Mouse (Mus musculus): ENCODE results near the gene Anp32e. TPM values are rescaled to one million over a fixed set of nuclear protein-coding genes. Genes with fewer than 3 reads are reported as not detected.
"Not testable (repeated sequence)": the region's sequence is repeated elsewhere in the genome, so short reads cannot be mapped to it uniquely, and the experiment has no call there.

Anp32e gene
- total RNA-seq, 4 experiments from 2014 or later = 76.7 to 95.7 (median 82.9) TPM

DNA sequence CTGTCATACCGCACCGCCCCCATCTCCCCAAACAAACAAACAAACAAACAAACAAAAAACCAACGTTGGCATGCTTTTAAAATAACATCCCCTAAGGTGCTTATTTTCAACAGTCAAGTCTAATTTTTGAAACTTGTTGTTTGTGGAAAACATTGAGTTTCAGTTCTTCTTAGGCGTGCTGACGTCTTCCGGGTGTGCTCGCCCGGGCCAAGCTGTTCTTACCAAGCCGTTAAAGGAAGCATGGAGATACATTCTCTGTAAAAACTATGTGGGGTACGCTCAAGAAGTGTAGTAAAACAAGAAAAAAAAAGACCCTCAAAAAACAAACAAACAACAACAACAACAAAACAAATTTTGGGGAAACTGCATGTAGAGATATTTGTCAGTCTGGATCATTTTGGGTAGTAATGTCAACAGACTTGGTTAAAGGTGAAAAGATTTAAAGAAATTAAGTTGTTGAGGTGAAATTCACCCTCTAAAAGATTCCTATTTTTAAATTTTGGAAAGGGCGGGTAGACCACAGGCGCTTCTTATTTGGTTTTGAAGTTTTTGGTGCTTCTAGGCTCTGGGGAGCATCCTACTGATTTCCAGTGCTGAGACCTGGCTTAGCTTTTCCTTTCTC lies 43.3 kb downstream of the Anp32e start:
- no peak for DNase-seq (ENCODE audit: low spot score)

DNA sequence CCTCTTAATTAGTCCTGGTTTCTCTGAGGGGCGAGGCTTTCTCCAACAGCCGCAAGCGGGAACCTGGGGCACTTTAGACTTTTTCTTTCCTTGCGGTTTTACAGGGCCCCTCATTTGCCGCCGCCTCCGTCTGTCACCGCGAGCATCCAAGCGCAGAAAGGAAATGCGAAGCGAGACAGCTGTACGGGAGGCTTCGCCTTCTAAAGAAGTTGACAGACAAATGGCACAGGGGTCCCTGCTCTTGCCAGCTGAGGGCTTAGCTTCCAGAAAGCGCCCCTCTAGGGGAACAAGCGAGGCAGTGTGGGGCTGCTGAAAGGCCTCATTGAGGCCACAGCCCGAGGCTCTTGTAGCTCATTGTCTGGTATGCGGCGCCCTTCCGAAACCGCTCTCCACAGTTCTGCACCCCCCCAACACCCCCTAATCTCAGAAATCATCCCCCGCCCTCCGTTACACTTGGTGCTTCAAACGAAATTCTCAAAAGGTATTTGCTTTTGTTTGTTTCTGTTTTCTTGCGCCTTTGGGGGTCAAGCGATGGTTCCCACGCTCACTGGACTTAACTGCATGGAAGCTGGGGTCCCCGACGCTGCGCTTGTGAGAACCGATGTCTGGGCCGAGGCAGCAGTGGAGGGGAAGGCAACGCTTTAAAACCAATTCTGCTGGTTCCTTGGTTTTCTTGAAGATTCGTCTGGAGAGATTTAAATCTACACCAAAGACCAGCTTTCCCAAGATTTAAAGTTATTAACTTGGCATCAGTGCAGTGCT lies 44.0 kb downstream of the Anp32e start:
- no peak for DNase-seq (ENCODE audit: low spot score)

DNA sequence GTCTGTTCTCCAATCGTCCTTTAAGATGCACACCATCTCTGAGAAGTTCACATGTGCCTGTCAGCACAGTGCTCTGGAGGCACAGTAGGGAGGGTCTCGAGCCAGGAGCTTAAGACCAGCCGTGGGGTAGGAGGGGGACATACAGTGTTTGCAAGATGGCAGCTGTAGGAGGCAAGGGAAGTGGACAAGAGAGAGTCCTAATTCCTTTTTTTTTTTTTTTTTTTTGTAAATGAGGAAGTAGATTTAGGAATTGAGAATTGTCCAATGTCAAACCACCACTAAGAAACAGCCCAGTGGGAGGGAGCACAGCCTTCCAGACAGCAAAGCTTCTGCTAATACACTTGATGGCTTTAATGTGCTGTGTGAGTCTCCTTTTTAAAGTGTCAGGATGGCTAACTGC lies 48.0 kb downstream of the Anp32e start:
- no peak for DNase-seq (ENCODE audit: low spot score)

DNA sequence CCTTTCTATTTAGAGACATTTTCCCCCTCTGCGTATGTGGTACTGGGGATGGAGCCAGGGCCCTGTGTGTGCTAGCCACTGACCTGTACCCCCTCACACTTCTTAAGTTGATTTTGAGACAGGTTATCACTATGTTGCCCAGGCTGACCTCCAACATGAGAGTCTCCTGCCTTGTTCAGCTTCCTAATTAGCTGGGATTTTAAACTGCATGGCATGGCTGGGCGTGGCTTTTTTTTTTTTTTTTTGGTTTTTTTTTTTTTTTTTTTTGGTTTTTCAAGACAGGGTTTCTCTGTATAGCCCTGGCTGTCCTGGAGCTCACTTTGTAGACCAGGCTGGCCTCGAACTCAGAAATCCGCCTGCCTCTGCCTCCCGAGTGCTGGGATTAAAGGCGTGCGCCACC lies 48.5 kb downstream of the Anp32e start:
- DNase-seq (ENCODE audit: low spot score) = not testable (repeated sequence)

DNA sequence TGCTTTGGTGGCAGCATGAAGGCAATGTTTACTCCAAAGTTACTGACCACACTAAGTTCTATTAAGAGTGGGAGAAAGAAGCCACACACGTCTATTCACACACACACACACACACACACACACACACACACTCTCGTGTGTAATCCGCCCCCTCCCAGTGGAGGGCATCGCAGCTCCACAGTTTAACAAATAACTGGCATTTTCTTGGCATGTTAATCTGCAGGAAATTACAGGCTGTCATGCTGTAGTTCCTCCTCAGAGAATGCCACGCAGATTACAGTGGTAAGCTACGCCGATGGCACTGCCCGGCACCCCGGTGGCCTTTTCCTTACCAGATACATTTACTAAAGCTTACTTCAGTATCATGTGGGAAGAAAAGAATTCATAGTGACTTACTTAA lies 49.2 kb downstream of the Anp32e start:
- DNase-seq (ENCODE audit: low spot score) = no peak

DNA sequence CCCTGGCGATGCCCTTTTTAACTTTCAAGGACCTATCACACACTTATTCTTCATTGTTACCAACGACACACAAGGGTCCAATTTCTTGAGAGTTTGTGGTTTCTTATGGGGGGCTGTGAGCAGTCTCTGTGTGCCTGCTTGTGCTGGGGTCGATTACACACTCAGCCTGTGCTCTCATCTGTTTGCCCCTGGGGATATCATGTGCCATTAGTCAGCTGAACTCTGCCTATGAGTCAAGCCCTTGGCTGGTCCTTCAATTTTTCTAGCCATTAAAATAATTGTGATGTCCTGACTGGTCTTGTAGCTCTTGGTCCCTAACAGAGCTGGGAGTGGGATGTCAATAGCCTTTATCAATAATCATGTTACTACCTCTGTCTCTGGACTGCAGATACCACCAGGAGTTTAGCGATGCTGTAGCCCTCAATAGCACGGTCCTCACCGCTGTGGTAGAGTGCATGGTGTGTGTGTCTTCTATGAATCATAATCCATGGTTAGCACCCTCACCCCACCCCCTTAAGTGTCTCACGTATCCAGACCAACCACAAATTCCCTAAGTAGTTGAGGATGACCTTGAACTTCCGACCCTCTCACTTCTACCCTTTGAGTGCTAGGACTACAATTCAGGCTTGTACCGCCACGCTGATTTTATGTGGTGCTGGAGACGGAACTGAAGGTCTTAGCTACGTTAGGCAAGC lies 51.4 kb downstream of the Anp32e start:
- no peak for DNase-seq (ENCODE audit: low spot score)

DNA sequence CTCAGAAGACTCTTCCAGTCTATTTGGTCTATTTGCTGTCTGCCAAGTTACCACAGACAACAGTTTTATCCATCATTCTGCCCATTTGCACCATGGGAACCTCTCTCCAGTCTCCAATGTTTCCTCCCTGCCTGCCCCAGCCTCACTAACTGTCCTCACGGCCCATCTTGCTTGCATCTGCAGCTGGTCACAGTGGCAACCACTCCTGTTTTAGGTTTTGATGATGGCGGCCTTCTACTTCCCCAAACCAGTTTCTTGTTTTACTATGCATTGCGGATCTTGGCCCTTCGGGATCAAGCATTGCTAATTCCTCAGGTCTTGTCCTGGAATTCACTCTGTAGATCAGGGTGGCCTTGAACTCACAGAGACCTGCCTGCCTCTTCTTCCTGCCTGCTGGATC lies 53.1 kb downstream of the Anp32e start:
- DNase-seq (ENCODE audit: low spot score) = no peak

DNA sequence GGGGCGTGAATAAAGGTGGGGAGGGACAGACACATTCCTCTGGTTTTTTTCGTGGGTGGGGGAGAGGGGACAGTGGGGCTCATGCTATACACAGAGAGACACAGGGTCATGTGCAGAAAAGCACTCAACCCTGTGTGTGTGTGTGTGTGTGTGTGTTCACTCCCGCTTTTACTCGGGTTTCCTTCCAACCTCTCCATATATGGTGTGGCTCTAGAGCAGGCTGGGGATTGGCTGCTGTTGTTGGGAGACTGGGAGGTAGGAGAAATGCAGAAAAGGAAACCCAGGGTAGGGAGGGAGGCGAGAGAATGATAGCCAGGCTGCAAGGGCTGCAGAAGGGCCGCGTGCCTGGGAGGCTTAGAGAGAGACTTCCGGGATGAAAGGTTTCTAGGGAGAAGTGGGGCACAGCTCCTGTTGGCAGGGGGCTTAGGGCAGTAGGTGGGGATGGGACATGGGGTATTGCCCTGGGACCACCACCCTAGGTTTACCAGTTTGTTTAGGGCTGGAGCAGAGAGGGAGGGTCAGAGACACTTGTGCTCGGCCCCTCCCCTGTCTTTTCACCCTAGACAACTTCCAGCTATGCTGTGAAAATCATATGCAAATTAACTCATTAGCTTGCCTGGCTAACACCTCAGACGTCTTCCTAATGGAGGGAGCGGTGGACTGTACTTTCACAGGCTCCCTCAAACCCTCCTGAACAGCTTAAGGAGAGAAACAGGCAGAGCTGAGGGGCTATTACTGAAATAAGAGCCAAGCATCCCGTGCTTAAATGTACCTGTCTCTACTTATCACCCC lies 56.4 kb downstream of the Anp32e start:
- peak; percentile 76 for DNase-seq (ENCODE audit: low spot score)

DNA sequence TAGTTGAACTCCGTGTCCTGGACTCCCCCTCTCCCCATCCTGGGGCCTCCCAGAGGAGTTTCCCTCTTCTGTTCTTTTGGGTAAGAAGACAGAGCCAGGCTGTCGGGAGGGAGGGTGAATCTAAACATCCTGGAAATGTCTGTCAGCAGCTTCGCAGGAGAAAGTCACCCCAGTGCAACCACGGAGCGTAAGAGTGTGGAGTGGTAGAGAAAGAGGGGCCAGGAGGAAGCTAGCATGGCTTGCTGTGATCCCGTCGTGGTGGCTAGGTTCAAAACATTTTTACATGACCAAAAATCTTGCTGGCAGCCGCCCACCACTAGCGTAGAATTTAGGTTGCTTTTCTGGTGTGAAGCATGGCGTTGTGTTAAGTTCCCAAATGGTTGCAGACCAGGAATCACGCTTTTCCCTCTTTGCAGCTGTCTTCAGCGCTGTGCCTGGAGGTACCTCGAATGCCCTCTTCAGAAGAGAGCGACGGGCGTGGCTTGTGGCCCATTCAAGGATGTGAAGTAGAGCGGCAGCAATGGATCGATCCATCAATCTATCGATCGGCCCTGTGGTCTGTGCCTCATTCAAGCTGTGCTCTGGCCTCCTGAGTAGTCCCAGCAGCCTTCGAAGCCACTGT lies 57.1 kb downstream of the Anp32e start:
- no peak for DNase-seq (ENCODE audit: low spot score)

DNA sequence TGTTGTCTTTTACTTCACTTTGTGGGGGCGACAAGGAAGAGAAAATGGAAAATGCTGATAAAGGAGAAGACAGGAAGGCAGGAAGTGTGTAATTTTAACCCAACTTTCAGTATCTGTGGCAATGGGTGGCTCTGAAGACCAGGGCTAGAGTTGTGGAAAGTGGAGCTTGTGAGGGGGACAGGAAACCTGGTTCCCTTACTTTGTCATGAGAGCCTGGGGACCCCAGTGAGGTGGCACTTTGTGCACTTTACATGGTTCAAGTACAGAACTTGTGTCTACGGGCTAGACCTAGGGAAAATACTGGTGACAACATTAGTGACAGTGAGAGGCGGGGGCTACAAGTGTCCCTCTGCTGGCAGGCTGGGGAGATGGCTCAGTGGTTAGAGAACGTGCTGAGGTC lies 57.9 kb downstream of the Anp32e start:
- no peak for DNase-seq (ENCODE audit: low spot score)

DNA sequence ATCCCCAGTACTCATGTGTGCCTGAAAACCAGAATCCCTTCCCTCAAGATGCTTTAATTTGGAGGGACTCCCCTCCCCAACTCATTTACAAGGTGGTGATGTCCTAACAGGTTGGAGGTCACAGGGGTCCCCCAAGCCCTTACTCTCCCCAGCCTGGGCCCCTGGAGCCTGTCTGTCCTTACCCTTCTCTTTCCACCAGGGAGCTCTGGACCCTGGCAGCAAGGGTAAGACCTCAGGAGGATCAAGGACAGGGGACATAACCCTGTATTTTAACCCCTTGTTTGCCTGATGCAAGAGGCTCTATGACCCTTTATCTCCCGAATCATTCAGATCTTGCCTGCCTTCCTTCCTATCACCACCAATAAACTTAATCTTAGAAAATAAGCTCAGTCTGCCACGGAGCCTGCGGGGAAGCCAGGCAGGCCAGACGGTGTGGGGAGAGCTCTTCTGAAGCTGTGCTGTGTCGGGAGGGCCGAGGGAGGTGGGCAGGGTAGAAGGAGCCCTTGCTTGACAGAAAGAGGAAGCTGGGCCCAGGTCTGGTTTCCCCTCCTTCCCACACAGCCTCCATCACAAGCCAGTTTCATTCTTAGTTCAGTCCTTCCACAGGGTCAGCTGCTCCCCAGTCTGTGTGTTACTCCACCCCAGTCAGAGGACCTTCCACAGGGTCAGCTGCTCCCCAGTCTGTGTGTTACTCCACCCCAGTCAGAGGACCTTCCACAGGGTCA lies 58.5 kb downstream of the Anp32e start:
- DNase-seq (ENCODE audit: low spot score) = no peak

DNA sequence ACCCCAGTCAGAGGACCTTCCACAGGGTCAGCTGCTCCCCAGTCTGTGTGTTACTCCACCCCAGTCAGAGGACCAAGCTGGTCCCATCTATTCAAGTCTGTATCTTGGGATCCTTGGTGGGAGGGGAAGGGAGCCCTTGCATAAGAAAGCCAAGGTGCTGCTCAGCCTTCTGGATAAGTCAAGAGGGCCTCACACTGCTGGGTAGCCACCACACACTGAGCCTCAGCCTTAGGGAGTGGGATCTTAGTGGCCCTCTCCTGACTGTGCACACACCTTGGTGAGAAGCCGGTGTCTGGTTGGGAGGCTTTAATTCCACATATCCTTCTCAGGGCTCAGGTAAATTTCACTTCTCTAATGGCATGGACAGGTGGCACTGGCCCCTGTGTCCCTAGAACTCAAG lies 59.1 kb downstream of the Anp32e start:
- DNase-seq (ENCODE audit: low spot score) = no peak

DNA sequence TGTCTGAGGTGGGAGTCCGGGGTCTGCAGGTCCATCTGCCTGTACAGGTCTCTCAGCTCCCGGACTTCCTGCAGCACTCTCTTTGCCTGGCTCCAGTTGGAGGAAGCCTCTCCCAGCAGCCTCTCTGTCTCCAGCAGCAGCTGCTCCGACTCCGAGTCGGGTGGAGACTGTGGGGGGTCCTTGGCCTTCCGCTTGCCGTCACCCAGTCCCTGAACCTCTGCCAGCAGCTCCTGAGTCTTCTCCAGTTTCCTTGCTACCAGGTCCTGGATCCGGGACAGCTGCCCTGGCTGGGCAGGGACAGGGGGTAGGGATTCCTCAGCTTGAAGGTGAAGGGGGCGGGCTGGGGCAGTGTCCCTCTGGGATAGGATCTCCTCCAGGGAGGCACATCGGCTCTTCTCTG lies 59.9 kb downstream of the Anp32e start:
- DNase-seq (ENCODE audit: low spot score) = no peak

DNA sequence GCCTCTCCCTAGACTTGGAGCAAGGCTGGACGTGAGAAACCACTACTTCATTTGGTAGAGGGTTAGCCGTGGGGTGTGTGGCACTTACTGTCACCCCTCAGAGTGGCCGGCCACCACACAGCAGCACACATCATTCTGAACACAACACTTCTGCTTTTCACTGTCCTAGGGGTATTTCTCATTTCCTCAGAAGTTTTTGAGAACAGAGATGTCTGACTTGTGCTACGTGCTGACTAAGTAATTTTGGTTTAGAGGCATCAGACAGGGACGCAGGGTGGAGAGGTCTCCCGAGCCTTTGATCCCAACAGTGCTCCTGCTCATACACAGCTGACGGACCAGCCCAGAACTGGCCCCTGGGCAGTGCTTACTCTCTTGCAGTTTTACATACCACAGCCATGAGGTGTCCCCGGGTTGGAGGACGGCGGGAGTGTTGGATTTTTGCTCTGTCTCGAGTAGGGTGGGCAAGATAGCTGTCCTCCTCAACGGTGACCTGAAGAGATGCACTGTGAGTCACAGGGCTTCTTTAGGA lies 61.4 kb downstream of the Anp32e start:
- DNase-seq (ENCODE audit: low spot score) = no peak

DNA sequence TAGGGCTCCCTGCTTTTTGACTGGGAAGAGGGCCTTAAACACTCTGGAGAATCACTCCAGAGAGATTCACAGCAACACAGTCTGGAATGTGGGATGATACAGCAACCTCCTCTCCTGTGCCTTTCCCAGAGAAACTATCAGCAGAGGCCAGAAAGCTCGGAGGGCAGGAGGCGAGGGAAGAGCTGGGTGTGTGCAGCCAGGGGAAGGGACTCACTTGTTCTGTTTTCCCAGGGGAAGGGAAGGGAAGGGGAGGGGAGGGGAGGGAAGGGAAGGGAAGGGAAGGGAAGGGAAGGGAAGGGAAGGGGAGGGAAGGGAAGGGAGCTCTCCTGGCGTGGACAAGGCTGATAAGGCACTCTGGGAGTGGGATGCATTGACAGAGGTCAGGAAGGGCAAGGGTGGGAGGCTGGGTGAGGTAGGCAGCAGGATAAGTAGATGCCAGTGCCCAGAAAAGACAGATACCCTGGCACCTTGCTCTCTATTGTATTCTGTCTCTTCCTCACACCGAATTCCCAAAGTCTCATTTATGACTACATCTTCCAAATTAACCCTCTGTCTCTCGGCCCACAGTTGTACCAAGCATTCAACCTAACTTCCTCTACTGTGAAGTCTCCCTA lies 64.1 kb downstream of the Anp32e start:
- no peak for DNase-seq (ENCODE audit: low spot score)

DNA sequence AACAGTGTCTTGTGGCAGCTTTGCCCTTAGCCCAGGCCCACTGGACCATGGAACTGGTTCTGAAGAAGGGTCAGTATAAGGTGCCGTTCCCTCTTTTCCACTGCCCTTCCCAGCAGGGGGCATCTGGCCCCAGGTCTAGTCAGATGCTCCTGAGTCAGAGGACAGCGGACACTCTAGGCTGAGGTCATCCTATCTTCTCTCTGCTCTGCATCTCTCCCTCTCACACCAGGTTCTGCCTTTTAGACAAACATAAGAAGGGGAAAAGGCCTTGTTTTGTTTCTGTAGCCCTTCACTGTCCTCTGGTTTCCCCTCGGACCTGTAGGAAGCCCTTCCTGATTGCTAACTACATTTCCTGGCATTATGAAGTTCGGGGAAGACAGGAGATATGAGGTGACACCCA lies 64.8 kb downstream of the Anp32e start:
- peak; percentile 67 for DNase-seq (ENCODE audit: low spot score)

DNA sequence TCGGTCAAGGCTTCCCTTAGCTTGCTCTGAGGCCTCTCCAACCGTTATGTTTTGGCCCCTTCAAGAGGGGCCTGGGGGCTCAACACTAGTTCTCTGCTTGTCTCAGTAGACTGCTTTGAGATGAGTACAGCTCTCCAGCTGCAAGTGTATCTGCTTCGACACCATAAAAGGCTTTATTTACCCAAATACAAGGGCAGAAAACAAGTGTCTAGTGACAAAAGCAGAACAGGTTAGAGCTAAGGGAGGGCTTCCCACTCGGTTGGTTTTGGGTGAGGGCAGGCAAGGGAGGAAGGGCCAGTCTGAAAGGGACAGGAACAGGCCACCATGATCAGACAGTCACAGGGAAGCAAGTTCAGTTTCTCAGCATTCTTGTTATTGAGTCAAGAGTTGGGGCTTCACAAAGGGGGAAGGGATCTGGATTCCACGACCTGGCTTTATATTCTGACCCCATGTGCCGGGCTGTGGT lies 65.4 kb downstream of the Anp32e start:
- no peak for DNase-seq (ENCODE audit: low spot score)

DNA sequence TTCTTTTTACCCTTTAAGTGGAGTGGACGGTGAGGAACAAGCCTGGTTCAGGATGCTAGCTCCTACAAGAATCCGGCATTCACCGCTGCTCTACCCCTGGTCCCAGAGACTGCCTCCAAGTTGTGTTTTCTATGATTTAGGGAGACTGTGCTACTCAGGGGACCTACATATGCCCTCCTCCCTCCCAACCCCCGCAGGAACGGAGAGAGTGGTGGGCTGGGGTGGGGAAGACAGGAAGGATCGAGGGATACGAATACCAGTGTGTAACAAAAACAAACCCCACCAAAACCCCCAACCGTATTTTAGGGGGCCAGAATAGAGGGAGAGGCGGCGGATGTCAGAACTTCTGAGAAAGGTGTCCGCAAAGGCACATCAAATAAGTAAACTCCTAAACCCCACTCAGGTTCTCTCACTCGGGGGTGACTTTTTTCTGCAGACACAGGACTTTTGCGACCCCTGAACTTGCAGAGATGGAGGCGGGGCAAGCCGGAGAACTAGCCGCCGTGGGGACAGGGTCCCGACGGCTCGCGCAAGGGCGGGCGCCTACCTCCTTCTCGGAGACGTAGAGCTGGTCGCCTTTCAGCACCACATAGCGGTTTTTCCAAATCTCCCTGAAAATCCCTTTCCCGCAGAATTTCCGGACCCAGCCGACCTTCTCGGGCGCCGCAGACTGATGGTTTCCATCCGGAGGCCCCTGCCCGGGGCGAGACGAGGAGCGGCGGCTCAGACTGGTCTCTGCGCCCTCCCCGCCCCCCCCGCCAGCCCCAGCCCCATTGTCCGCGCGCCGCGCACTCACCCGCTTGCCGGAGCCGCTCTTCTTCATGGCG lies 66.1 kb downstream of the Anp32e start:
- DNase-seq (ENCODE audit: low spot score) = no peak

DNA sequence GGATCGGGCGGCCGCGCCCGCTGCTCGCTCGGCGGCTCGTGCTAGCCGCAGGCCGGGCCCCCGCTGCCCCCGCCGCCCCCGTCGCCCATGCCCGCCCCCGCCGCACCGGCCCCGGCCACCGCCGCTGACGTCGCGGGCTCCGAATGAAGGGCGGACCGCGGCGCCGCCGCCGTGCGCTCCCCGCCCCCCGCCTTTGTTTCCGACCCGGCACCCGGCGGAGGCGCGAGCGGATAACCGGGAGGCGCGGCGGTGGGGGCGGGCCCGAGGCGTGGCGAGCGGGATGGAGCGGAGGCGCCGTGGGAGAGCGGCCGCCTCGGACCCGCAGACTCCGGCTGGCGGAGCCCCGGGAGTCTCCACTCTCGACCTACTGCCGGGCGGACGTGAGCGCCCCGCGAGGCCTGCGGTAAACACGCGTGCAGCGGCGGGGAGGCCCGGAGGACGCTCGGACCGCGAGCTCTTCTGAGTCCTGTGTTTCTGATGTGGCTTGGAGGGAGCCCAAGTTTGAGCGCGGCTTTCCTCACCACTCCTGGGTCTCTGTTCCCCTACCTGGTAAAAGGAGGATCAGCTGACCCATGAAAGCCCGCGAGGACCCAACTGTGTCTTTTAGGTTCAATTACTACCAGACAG lies 66.9 kb downstream of the Anp32e start, which contains the start of gene Plekho1:
TSS of gene Plekho1 (minus strand) at position 200 of the 627 bp plus-strand sequence.
- DNase-seq (ENCODE audit: low spot score) = no peak
